Mouse (Mus musculus) left cerebral cortex, postnatal 36 days (tissue): ENCODE measurements around the gene Creb1. TPM values are rescaled to one million over a fixed set of nuclear protein-coding genes. Genes with fewer than 3 reads are reported as not detected.

Experiments
- total RNA-seq, 2 experiments: library from RNA; stranded (reverse); gene quantifications; 2 replicates each; pipeline ENCODE4 v1.2.3; 2021

Gene Creb1
- total RNA-seq, 2 experiments from 2014 or later = 45.1 to 56.0 TPM

Other genes starting within 250 kb of the Creb1 start
- gene Mettl21a, start 84.6 kb downstream of the Creb1 start, total RNA-seq = 10 to 100 TPM in 1 of 2 experiments, 1 to 10 TPM in 1; 9.8 to 10.1 TPM
- 10 to 100 TPM; 20.2 to 21.5 TPM for gene Ccnyl1, start 157.8 kb downstream of the Creb1 start, total RNA-seq
- 1 to 10 TPM; 1.1 to 1.2 TPM for gene Fzd5, start 205.1 kb downstream of the Creb1 start, total RNA-seq